Mouse (Mus musculus): ENCODE measurements around the gene Akap11.

Gene Akap11

DNA sequence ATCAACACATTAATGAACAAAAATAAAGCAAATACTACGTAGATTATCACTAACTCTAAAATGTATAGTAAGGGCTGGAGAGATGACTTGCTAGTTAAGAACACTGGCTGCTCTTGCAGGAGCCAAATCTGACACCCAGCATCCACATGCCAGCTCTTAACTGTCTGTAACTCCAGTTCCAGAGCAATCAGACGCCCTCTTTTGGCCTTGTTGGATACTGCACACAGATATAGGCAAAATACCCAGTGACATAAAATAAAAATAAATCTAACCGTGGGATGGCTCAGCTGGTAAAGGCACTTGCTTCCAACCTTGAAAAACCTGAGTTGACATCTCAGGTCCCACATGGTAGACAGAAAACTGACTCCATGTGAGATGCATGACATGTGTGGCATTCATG, 36.0 kb downstream of the Akap11 start:
- peaks cover 7% of the 10 kb centered on the region; the same call in 1 of the 2 replicates for H3K36me3 ChIP-seq (ENCODE audit: control insufficient read depth, insufficient read depth, low read length, poor library complexity, severe bottlenecking)
- DNase-seq (ENCODE audit: low read depth, low spot score), result peak; percentile 7
- no peaks in the 10 kb centered on the region for H3K27me3 ChIP-seq (ENCODE audit: control insufficient read depth, insufficient read depth, low read length, poor library complexity, severe bottlenecking)

DNA sequence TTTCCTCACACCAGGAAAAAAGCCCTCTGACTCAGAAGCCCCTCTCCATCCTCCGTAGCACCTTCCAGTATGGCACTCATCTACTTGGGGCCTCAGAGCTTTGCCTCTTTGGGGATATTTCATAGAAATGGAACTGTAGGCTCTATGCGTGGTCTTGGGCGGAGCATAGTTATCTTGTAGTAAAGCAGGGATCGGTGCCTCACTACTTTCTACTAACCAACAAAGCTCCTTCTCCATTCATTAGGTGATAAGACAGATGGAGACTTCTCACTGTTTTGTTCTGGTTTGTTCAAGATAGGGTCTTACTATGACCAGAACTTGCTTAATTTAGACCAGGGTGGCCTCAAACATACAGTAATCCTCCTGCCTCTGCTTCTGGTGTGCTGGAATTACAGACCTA, 39.9 kb downstream of the Akap11 start:
- peaks cover 7% of the 10 kb centered on the region for H3K36me3 ChIP-seq (ENCODE audit: control insufficient read depth, insufficient read depth, low read length, poor library complexity, severe bottlenecking)
- DNase-seq (ENCODE audit: low read depth, low spot score), result no peak
- H3K27me3 ChIP-seq (ENCODE audit: control insufficient read depth, insufficient read depth, low read length, poor library complexity, severe bottlenecking), result no peaks in the 10 kb centered on the region

DNA sequence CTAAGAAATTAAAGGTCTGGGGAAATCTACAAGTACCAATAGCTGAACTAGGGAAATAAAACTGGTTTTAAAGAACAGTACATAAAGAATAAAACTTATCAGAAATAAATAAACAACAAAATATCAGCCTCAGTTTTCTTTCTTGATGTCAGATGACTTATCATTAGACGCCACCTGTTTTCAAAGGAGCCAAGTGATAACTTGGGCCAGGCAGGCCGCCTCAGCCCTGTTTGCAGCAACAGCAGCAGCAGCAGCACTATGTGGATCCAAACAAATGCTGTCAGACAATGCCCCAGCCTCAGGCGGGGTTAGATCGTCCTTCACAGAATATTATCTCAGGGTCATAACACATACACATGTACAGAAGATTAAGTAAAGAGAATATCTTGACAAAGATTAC, 41.4 kb downstream of the Akap11 start:
- DNase-seq (ENCODE audit: low read depth, low spot score), result no peak
- peaks cover 5% of the 10 kb centered on the region; the same call in 1 of the 2 replicates for H3K36me3 ChIP-seq (ENCODE audit: control insufficient read depth, insufficient read depth, low read length, poor library complexity, severe bottlenecking)
- H3K27me3 ChIP-seq (ENCODE audit: control insufficient read depth, insufficient read depth, low read length, poor library complexity, severe bottlenecking), result no peaks in the 10 kb centered on the region

DNA sequence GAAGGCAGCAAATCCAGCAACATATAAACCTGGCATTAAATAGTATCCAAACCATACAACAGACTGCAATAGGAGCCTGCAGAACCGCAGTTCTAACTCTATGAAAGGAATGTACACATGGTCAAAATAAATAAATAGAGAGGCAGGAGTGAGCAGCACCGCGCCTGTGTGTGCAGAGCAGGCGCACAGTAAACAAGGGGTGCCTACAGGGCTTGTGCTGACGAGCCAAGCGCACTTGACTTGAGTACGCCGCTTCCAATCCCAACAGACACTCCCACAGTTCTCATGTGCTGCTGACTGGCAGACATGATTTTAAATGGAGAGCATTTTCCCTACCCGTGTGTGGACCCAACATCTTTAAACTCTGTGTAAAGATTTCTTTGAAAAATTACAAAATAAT, 44.0 kb downstream of the Akap11 start:
- DNase-seq (ENCODE audit: low read depth, low spot score), result no peak
- H3K27me3 ChIP-seq (ENCODE audit: control insufficient read depth, insufficient read depth, low read length, poor library complexity, severe bottlenecking), result no peaks in the 10 kb centered on the region
- peaks cover 5% of the 10 kb centered on the region; the same call in 1 of the 2 replicates for H3K36me3 ChIP-seq (ENCODE audit: control insufficient read depth, insufficient read depth, low read length, poor library complexity, severe bottlenecking)

DNA sequence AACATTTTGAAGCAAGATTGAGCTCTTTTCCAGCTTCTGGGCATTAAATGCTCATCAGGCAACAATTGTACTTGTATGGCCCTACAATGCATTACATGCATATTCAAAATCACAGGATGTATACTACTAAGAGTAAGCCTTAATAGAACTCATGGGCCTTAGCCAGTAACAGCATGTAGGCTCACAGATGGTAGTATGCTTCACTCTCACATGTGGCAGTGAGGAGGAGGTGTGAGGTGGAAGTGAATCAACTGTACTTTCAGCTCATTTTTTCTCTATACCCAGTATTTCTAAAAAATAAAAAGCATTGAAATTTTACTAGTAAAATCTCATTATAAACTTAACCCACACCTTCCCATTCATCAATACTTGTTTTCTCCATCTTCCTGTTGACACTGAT, 45.2 kb downstream of the Akap11 start:
- no peaks in the 10 kb centered on the region for H3K27me3 ChIP-seq (ENCODE audit: control insufficient read depth, insufficient read depth, low read length, poor library complexity, severe bottlenecking)
- no peak for DNase-seq (ENCODE audit: low read depth, low spot score)
- H3K36me3 ChIP-seq (ENCODE audit: control insufficient read depth, insufficient read depth, low read length, poor library complexity, severe bottlenecking), result peaks cover 5% of the 10 kb centered on the region; the same call in 1 of the 2 replicates

DNA sequence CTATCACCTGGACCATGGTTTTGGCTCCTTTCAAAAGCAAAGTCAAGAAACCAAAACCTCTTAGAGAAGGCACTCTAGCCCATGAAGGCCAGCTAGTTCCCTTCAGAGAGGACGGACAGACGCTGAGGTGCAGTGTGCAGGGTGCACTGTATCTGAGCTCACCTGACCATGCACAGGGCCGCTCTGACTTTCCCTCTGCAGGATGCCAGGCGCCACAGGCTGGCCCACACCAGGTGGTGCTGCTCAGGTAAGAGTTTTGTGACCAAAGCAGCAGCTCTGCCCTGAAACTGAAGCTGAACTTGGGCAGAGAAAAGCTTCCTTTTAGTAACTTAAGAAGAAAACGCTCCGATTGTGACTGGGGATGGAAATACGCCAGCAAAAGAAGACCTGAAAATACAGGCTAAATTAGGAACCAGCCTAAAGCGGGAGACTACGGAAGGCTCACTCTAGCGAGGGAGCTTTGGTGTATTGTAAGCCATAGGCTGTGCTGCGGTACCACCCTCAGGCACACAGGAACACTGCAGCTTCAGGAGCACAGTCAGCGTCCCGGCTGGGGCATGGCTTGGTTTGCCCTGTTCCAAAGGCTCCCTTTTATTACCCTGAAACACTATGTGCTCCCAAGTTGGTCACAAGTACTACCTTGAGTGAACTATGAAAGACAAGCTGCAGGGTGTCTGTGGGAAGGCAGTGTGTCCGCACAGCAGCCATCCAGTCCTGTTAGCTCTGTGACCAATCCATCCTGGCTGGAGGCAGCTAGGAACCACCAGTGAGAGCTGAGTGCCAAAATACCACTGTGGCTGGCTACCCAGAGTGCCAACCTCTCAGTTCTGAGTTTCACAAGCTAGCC, 54.0 kb downstream of the Akap11 start:
- peak; percentile 39 for DNase-seq (ENCODE audit: low read depth, low spot score)
- Histone ChIP-seq H3K36me3 (ENCODE audit: control insufficient read depth, insufficient read depth, low read length, poor library complexity, severe bottlenecking) (no peaks in the 10 kb centered on the region), H3K27me3 (ENCODE audit: control insufficient read depth, insufficient read depth, low read length, poor library complexity, severe bottlenecking) (no peaks in the 10 kb centered on the region)

DNA sequence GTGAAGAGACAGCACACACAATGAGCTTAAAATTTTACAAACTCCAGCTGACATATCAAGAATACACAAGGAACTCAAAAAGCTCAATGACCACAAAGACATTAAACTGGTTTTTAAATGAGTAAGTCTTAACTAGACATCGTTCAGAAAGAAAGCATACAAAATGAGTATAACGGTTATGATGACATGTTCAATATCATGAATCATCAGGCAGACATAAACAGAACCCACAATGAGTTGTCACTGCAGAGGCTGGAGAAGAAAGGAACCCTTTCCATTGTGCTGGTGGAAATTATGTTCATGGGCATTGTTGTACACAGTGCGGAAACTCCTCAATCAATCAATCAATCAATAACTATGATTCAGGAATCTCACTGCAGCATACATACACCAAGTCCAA, 62.5 kb downstream of the Akap11 start:
- Histone ChIP-seq H3K36me3 (ENCODE audit: control insufficient read depth, insufficient read depth, low read length, poor library complexity, severe bottlenecking) (no peaks in the 10 kb centered on the region), H3K27me3 (ENCODE audit: control insufficient read depth, insufficient read depth, low read length, poor library complexity, severe bottlenecking) (no peaks in the 10 kb centered on the region)
- no peak for DNase-seq (ENCODE audit: low read depth, low spot score)

DNA sequence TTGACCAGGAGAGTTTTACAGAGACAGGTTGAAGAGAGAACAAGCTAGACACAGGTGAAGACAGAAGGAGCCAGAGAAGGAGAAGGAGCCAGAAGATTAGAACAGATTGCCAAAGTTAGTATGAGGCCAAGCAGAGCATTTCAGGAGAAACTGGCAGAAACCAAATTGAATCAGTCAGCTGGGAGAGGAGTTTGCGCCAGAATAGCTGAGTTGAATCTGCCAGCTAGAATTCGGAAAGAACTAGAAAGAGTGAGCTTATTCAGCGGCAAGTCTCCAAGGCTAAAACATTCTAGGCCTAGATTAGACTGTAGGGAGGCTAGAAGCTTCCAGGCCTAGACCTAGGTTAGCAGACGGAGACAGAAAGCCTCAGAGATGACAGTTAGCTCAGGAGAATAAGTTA, 65.9 kb downstream of the Akap11 start:
- no peaks in the 10 kb centered on the region for H3K36me3 ChIP-seq (ENCODE audit: control insufficient read depth, insufficient read depth, low read length, poor library complexity, severe bottlenecking)
- no peak for DNase-seq (ENCODE audit: low read depth, low spot score)
- no peaks in the 10 kb centered on the region for H3K27me3 ChIP-seq (ENCODE audit: control insufficient read depth, insufficient read depth, low read length, poor library complexity, severe bottlenecking)

DNA sequence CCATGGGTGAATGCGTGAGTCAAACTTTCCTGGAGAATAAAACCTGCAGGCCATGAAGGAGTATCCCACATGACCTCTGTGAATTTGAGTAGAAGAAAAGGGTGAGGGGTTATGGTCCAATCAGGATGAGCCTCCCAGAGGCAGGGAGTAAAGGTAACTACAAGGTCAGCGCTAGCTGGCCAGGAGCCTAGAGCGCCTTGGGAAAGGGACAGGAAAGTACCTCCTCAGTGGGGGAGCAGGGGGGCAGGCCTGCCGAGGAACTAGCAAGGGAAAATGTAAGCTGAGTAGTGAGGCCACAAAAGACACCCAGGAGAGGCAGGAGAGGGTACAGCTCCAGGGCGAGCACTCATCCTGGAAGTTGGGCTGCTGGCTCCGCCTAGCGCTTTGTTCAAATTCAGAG, 67.6 kb downstream of the Akap11 start:
- no peak for DNase-seq (ENCODE audit: low read depth, low spot score)
- Histone ChIP-seq H3K27me3 (ENCODE audit: control insufficient read depth, insufficient read depth, low read length, poor library complexity, severe bottlenecking) (no peaks in the 10 kb centered on the region), H3K36me3 (ENCODE audit: control insufficient read depth, insufficient read depth, low read length, poor library complexity, severe bottlenecking) (no peaks in the 10 kb centered on the region)

DNA sequence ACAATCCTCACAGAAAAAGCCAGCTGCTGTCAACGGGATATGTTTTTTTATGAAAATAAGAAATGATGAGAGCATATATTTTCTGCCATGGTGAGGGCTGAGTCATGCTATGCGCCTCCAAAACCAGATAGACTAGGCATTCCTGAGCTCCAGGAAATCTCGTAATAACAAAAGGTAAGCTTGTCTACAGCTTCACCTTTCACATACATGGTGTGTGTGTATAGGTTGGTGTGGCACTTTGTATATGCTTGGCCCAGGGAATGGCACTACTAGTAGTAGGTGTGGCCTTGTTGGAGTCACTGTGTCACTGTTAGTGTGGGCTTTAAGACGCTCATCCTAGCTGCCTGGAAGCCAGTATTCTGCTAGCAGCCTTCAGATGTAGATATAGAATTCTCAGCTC, 68.6 kb downstream of the Akap11 start:
- no peak for DNase-seq (ENCODE audit: low read depth, low spot score)
- Histone ChIP-seq H3K27me3 (ENCODE audit: control insufficient read depth, insufficient read depth, low read length, poor library complexity, severe bottlenecking) (no peaks in the 10 kb centered on the region), H3K36me3 (ENCODE audit: control insufficient read depth, insufficient read depth, low read length, poor library complexity, severe bottlenecking) (no peaks in the 10 kb centered on the region)

DNA sequence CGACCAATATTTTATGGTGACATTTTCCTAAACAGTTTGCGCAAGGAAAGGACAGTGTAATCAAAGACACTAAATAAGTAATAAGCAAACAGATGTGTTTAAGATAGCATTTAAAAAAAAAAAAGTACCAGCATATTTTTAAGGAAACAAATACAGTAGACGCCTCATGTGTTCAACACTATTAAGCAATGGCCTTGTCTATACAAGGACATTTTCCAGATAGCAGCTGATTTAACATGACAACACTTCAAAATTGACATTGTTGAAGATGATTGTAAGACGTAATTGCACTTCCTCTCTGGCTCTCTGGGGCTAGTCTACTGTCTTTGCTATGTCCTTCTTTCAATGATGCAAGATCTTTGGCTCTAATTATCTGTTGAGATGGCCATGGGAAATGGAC, 72.3 kb downstream of the Akap11 start:
- Histone ChIP-seq H3K27me3 (ENCODE audit: control insufficient read depth, insufficient read depth, low read length, poor library complexity, severe bottlenecking) (no peaks in the 10 kb centered on the region), H3K36me3 (ENCODE audit: control insufficient read depth, insufficient read depth, low read length, poor library complexity, severe bottlenecking) (no peaks in the 10 kb centered on the region)
- DNase-seq (ENCODE audit: low read depth, low spot score), result no peak

DNA sequence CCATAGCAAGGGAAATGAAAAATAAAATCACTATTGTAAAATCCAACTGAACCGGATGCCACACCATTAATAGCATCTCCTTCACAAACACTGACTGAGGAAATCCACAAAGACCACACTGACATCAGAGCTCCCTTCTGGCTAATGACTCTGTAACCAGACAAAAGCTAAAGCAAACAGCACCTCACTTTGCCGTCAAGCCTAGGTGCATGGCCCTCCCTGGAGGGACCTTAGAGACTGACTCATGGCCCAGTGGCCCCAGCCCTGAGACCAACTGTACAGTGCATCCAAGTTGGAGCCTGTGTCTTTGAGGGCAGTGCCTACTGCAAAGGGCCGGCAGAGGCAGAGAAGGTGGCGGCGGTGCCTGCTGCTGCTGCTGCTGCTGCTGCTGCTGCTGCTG, 77.5 kb downstream of the Akap11 start:
- Histone ChIP-seq H3K36me3 (ENCODE audit: control insufficient read depth, insufficient read depth, low read length, poor library complexity, severe bottlenecking) (no peaks in the 10 kb centered on the region), H3K27me3 (ENCODE audit: control insufficient read depth, insufficient read depth, low read length, poor library complexity, severe bottlenecking) (no peaks in the 10 kb centered on the region)
- no peak for DNase-seq (ENCODE audit: low read depth, low spot score)

DNA sequence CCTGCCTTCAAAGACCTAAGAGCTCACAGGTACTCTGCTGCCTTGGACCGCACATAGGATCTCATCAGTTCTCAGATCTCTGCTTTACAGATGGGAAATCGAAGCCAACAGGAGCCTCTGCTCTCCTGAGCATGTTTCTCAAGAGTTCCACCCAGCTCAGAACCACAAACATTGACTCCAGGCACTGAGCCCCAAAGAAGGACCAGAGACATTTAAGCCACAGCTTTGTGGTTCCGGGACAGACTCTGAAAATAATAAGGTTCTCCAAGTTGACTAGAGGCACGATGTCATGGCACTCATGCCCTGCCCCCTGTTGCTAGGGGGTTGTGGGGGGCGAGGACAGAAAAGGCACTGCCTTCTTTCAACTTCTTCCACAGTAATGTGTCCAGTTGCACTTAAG, 77.9 kb downstream of the Akap11 start:
- H3K36me3 ChIP-seq (ENCODE audit: control insufficient read depth, insufficient read depth, low read length, poor library complexity, severe bottlenecking), result no peaks in the 10 kb centered on the region
- no peak for DNase-seq (ENCODE audit: low read depth, low spot score)
- H3K27me3 ChIP-seq (ENCODE audit: control insufficient read depth, insufficient read depth, low read length, poor library complexity, severe bottlenecking), result no peaks in the 10 kb centered on the region

DNA sequence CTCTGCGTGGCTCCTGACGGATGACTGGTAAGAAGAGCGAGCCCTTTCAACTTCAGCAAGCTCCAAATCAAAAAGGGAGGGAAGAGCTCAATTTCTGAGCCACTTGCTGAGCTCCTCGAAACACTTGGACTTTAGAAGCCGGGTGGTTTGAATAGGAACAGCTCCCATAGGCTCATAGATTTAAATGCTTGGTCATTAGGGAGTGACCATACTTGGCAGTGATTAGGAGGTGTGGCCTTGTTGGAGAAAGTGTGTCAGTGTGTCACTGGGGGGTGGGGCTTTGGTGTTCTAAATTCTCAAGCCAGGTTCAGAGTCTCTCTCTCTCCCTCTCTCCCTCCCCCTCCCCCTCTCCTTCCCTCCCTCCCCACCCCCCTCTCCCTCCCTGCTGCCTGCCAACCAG, 81.6 kb downstream of the Akap11 start:
- no peak for DNase-seq (ENCODE audit: low read depth, low spot score)
- Histone ChIP-seq H3K27me3 (ENCODE audit: control insufficient read depth, insufficient read depth, low read length, poor library complexity, severe bottlenecking) (no peaks in the 10 kb centered on the region), H3K36me3 (ENCODE audit: control insufficient read depth, insufficient read depth, low read length, poor library complexity, severe bottlenecking) (no peaks in the 10 kb centered on the region)

DNA sequence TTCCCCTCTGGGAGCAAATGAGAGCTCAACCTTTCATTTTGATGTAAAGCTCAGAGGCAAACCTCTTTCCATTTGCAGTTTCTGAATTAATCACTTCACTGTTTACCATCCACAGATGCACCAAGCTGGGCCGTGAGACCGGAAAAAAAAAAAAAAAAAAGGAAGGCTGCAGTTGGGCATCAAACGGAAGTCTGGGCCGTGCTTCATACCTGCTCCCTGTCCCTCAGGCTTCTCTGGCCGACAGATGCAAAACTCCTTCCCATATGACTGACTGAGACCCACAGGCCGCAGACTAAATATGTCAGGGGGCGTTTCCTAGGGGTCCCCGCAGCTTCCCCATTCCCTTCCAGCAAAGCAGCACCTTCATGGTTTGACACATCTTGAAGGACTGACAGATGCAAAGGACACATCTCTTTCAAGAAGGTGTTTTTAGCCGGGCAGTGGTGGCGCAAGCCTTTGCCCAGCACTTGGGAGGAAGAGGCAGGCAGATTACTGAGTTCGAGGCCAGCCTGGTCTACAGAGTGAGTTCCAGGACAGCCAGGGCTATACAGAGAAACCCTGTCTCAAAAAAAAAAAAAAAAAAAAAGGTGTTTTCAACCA, 87.7 kb downstream of the Akap11 start:
- no peak for DNase-seq (ENCODE audit: low read depth, low spot score)
- H3K27me3 ChIP-seq (ENCODE audit: control insufficient read depth, insufficient read depth, low read length, poor library complexity, severe bottlenecking), result no peaks in the 10 kb centered on the region

More for the DNA sequence above, 87.7 kb downstream of the Akap11 start:
- no peaks in the 10 kb centered on the region for H3K36me3 ChIP-seq (ENCODE audit: control insufficient read depth, insufficient read depth, low read length, poor library complexity, severe bottlenecking)

Data from splenic B cell, adult 2 months (primary cell).